Mouse (Mus musculus) midbrain, embryonic 16.5 days (tissue): ENCODE measurements around the gene Ccdc134. TPM values are rescaled to one million over a fixed set of nuclear protein-coding genes. Genes with fewer than 3 reads are reported as not detected.

ENCODE experiments used
- ATAC-seq: fragments of 200-750 bp; cut with Nextera tagmentation; 2 replicates; pipeline ENCODE4 v1.8.0; 2017; ENCODE audit warnings: moderate TSS enrichment
- H3K27ac ChIP-seq: fragments of 300-500 bp; sonication (generic); 2 replicates; pipeline ENCODE4 v1.5.1; 2014; ENCODE audit warnings: mild to moderate bottlenecking, low read length, mixed read lengths
- H3K27me3 ChIP-seq: fragments of 300-500 bp; sonication (generic); 2 replicates; pipeline ENCODE4 v1.6.1; 2014; ENCODE audit warnings: low read depth, low read length, mixed read lengths; ENCODE audit not compliant: control insufficient read depth, insufficient read depth
- H3K36me3 ChIP-seq: fragments of 300-500 bp; sonication (generic); 2 replicates; pipeline ENCODE4 v1.6.1; 2014; ENCODE audit warnings: mild to moderate bottlenecking, low read length, moderate library complexity, mixed read lengths; ENCODE audit not compliant: control insufficient read depth, insufficient read depth
- H3K4me1 ChIP-seq: fragments of 300-500 bp; sonication (generic); 2 replicates; pipeline ENCODE4 v1.6.1; 2014; ENCODE audit warnings: mild to moderate bottlenecking, low read length, mixed read lengths; ENCODE audit not compliant: control insufficient read depth, insufficient read depth
- H3K4me2 ChIP-seq: fragments of 300-500 bp; sonication (generic); 2 replicates; pipeline ENCODE4 v1.6.1; 2014; ENCODE audit warnings: mild to moderate bottlenecking, low read length, mixed read lengths
- H3K4me3 ChIP-seq: fragments of 300-500 bp; sonication (generic); 2 replicates; pipeline ENCODE4 v1.5.1; 2014; ENCODE audit warnings: low read depth, mild to moderate bottlenecking, low read length, moderate library complexity, mixed read lengths
- H3K9ac ChIP-seq: fragments of 300-500 bp; sonication (generic); 2 replicates; pipeline ENCODE4 v1.6.1; 2014; ENCODE audit warnings: low read depth, low read length, mixed read lengths
- H3K9me3 ChIP-seq: fragments of 300-500 bp; sonication (generic); replicated peaks from 2 replicates; pipeline ENCODE4 v1.6.1; 2014; ENCODE audit warnings: mild to moderate bottlenecking, low read length, mixed read lengths; ENCODE audit not compliant: control insufficient read depth, poor library complexity, severe bottlenecking
- WGBS: fragments of 180-500 bp; shearing (Covaris S2); extraction: QIAGEN DNeasy Blood & Tissue Kit; methylation state at CpG from one replicate; pipeline ENCODE4 v1.1.7; 2014; 5-methylcytosine and 5-hydroxymethylcytosine counted together
- polyA plus RNA-seq: library from polyadenylated mRNA; unstranded; fragments of >200 nt; fragmentation: Nextera tagmentation; extraction: Ambion mirVana; gene quantifications from 2 replicates; pipeline ENCODE4 v1.2.1, GENCODE M21; 2015

Ccdc134 gene
- polyA plus RNA-seq, result 10.5 and 11.3 TPM in 2 replicates

- ATAC-seq, result peak; percentile 97
- Histone ChIP-seq H3K9me3 (no peaks in the 10 kb centered on the region), H3K4me3 (peak within 1 kb of the TSS; percentile 70)
These were observed at the start of gene Ccdc134 for GRCm38 (mm10) chr15:82127426-82128374. Ccdc134 (plus strand) TSS chr15:82127922.

GRCm38 (mm10) chr15:82079883-82080282 lies 47.8 kb upstream of the Ccdc134 start:
- 68% methylated on average over 10 of the region's 10 CpGs for WGBS
- H3K4me3 ChIP-seq, result no peak overlapping the region
- H3K36me3 ChIP-seq, result no peaks in the 10 kb centered on the region
- no peak overlapping the region for H3K27ac ChIP-seq
- no peaks in the 10 kb centered on the region for H3K9me3 ChIP-seq
- no peak overlapping the region for H3K4me2 ChIP-seq
- no peak for ATAC-seq
- no peaks in the 10 kb centered on the region for H3K4me1 ChIP-seq
- no peak overlapping the region for H3K9ac ChIP-seq
- H3K27me3 ChIP-seq, result no peaks in the 10 kb centered on the region

More at GRCm38 (mm10) chr15:82127426-82128374, at the start of gene Ccdc134:
- Histone ChIP-seq H3K36me3 (no peaks in the 10 kb centered on the region), H3K27me3 (no peaks in the 10 kb centered on the region), H3K4me2 (peak within 1 kb of the TSS; percentile 92), H3K4me1 (peaks cover 14% of the 10 kb centered on the region), H3K27ac (peak within 1 kb of the TSS; percentile 70), H3K9ac (peak within 1 kb of the TSS; percentile 73)
- under 1% methylated on average over 71 of the region's 74 CpGs for WGBS

- Histone ChIP-seq H3K36me3 (no peaks in the 10 kb centered on the region), H3K9ac (no peak overlapping the region), H3K27me3 (no peaks in the 10 kb centered on the region), H3K9me3 (no peaks in the 10 kb centered on the region), H3K4me1 (no peaks in the 10 kb centered on the region), H3K4me2 (no peak overlapping the region), H3K27ac (no peak overlapping the region), H3K4me3 (no peak overlapping the region)
- WGBS, result 25% methylated on average over 7 of the region's 7 CpGs
- ATAC-seq, result no peak
These were observed 46.6 kb upstream of the Ccdc134 start for GRCm38 (mm10) chr15:82081161-82081560.

GRCm38 (mm10) chr15:82085606-82086005 lies 42.1 kb upstream of the Ccdc134 start:
- H3K36me3 ChIP-seq, result no peaks in the 10 kb centered on the region
- no peak overlapping the region for H3K4me3 ChIP-seq
- no peak overlapping the region for H3K4me2 ChIP-seq
- ATAC-seq, result no peak
- WGBS, result 88% methylated on average over 9 of the region's 9 CpGs
- no peaks in the 10 kb centered on the region for H3K9me3 ChIP-seq
- no peak overlapping the region for H3K27ac ChIP-seq
- 0 out of 2 replicates have a peak, but pooled peaks cover 2% of the 10 kb centered on the region for H3K4me1 ChIP-seq
- H3K9ac ChIP-seq, result no peak overlapping the region
- no peaks in the 10 kb centered on the region for H3K27me3 ChIP-seq

- no peaks in the 10 kb centered on the region for H3K27me3 ChIP-seq
- H3K9me3 ChIP-seq, result no peaks in the 10 kb centered on the region
- H3K27ac ChIP-seq, result no peak overlapping the region
- H3K4me2 ChIP-seq, result no peak overlapping the region
- H3K4me1 ChIP-seq, result 0 out of 2 replicates have a peak, but pooled peaks cover 2% of the 10 kb centered on the region
- H3K36me3 ChIP-seq, result no peaks in the 10 kb centered on the region
- WGBS, result 82% methylated on average over 12 of the region's 12 CpGs
- H3K4me3 ChIP-seq, result no peak overlapping the region
- ATAC-seq, result no peak
- no peak overlapping the region for H3K9ac ChIP-seq
These were observed 41.6 kb upstream of the Ccdc134 start for GRCm38 (mm10) chr15:82086131-82086530.

- H3K9me3 ChIP-seq, result no peaks in the 10 kb centered on the region
- H3K4me3 ChIP-seq, result no peak overlapping the region
- 0 out of 2 replicates have a peak, but pooled peaks cover 2% of the 10 kb centered on the region for H3K4me1 ChIP-seq
- ATAC-seq, result no peak
- H3K36me3 ChIP-seq, result no peaks in the 10 kb centered on the region
- H3K27ac ChIP-seq, result no peak overlapping the region
- H3K9ac ChIP-seq, result no peak overlapping the region
- H3K4me2 ChIP-seq, result no peak overlapping the region
- 14% methylated on average over 10 of the region's 10 CpGs for WGBS
- no peaks in the 10 kb centered on the region for H3K27me3 ChIP-seq
These were observed 40.5 kb upstream of the Ccdc134 start for GRCm38 (mm10) chr15:82087266-82087665.

- H3K4me3 ChIP-seq, result no peak overlapping the region
- no peaks in the 10 kb centered on the region for H3K36me3 ChIP-seq
- no peak overlapping the region for H3K9ac ChIP-seq
- H3K4me2 ChIP-seq, result no peak overlapping the region
- no peak overlapping the region for H3K27ac ChIP-seq
- no peak for ATAC-seq
- 0 out of 2 replicates have a peak, but pooled peaks cover 2% of the 10 kb centered on the region for H3K4me1 ChIP-seq
- no peaks in the 10 kb centered on the region; the same call in 1 of the 2 replicates for H3K27me3 ChIP-seq
- H3K9me3 ChIP-seq, result no peaks in the 10 kb centered on the region
- 82% methylated on average over 7 of the region's 7 CpGs for WGBS
These were observed 36.7 kb upstream of the Ccdc134 start for GRCm38 (mm10) chr15:82091061-82091460.

GRCm38 (mm10) chr15:82106953-82107555 lies 20.7 kb upstream of the Ccdc134 start:
- H3K27ac ChIP-seq, result no peak overlapping the region
- H3K9ac ChIP-seq, result no peak overlapping the region
- no peaks in the 10 kb centered on the region for H3K27me3 ChIP-seq
- whole genome bisulfite sequencing, result 19% methylated on average over 8 of the region's 8 CpGs
- H3K4me1 ChIP-seq, result no peaks in the 10 kb centered on the region
- H3K9me3 ChIP-seq, result no peaks in the 10 kb centered on the region
- H3K36me3 ChIP-seq, result no peaks in the 10 kb centered on the region
- no peak overlapping the region for H3K4me3 ChIP-seq
- no peak overlapping the region for H3K4me2 ChIP-seq
- ATAC-seq, result no peak

- H3K27me3 ChIP-seq, result no peaks in the 10 kb centered on the region
- no peak overlapping the region for H3K4me2 ChIP-seq
- no peaks in the 10 kb centered on the region for H3K36me3 ChIP-seq
- no peak overlapping the region for H3K4me3 ChIP-seq
- no peak overlapping the region for H3K9ac ChIP-seq
- H3K4me1 ChIP-seq, result no peaks in the 10 kb centered on the region
- H3K27ac ChIP-seq, result no peak overlapping the region
- ATAC-seq, result no peak
- H3K9me3 ChIP-seq, result no peaks in the 10 kb centered on the region
- WGBS, result 94% methylated on average over 8 of the region's 8 CpGs
These were observed 7.2 kb upstream of the Ccdc134 start for GRCm38 (mm10) chr15:82120544-82120943.
